Mouse (Mus musculus) embryonic fibroblast, embryonic 13.5 days (primary cell): Measurements from ENCODE around the gene Astn2. TPM values are rescaled to one million over a fixed set of nuclear protein-coding genes. Genes with fewer than 3 reads are reported as not detected.

Source experiments
- H3K27ac ChIP-seq: 2 replicates; pipeline ENCODE4 v1.5.1; 2012; ENCODE audit warnings: low read length, control low read depth, inconsistent platforms; ENCODE audit not compliant: insufficient read depth
- H3K4me1 ChIP-seq: 2 replicates; pipeline ENCODE4 v1.6.1; 2011; ENCODE audit warnings: low read length; ENCODE audit not compliant: control insufficient read depth, insufficient read depth
- H3K4me3 ChIP-seq: 2 replicates; pipeline ENCODE4 v1.5.1; 2011; ENCODE audit warnings: mild to moderate bottlenecking, control low read depth, low read length; ENCODE audit not compliant: insufficient read depth
- CTCF ChIP-seq: IDR thresholded peaks from 2 replicates; pipeline ENCODE4 v1.5.1; 2011; ENCODE audit warnings: mild to moderate bottlenecking, control low read depth, low read length, moderate library complexity, borderline replicate concordance; ENCODE audit not compliant: insufficient read depth
- POLR2A ChIP-seq: IDR thresholded peaks from 2 replicates; pipeline ENCODE4 v1.6.1; 2011; ENCODE audit warnings: low read depth, mild to moderate bottlenecking, control low read depth, low read length, moderate library complexity
- polyA plus RNA-seq: library from polyadenylated mRNA; stranded (reverse); fragments of >200 nt; gene quantifications from 2 replicates; pipeline ENCODE4 v1.2.4, GENCODE M21; 2011; ENCODE audit warnings: low read depth; ENCODE audit not compliant: missing spikeins, insufficient read length

Gene Astn2
- polyA plus RNA-seq, 1 experiment: 4.2 TPM

DNA sequence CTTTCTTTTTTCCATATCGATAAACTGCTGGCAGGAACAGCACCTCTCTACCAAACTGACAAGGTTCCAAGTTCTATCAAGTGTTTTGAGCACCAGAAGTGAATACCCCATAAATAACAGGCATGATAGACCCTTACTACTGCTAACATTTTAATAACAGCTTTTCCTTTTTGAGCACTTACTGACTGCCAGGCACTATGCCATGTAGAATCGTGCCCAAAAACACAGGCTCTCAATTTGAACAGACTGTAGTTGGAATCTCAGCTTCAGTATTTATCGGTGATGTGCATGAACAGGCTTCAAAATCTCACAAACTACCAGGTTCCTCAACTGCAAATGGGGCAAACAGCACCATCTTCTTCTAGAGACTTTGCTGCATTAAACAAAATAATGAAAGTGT is 143.1 kb downstream of the Astn2 start:
- no peak for TF ChIP-seq CTCF
- no peak for TF ChIP-seq POLR2A
- no peak overlapping the region for H3K4me3 ChIP-seq

DNA sequence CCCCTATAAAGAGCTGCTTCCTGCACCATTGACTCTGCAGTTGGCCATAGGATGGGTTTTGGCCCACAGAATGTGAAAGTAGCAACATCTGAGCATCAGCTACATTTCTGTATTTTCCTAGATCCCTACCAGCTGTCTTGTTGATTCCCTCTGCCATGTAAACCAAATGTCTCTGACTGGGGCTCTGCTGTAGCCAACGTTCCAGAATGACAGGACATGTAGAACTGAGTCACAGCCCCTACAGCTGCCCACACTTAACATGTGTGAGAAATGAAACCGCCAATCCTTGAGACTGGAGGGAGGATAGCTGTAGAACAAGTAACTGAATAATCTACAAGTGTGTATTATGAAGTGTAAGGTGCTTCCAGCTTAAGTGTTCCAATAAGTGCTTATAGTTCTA is 145.5 kb downstream of the Astn2 start:
- Histone ChIP-seq H3K27ac (no peak overlapping the region), H3K4me1 (no peaks in the 10 kb centered on the region), H3K4me3 (no peak overlapping the region)
- TF ChIP-seq CTCF: no peak
- TF ChIP-seq POLR2A: no peak

More for the DNA sequence above, 143.1 kb downstream of the Astn2 start:
- Histone ChIP-seq H3K27ac (no peak overlapping the region), H3K4me1 (no peaks in the 10 kb centered on the region)

DNA sequence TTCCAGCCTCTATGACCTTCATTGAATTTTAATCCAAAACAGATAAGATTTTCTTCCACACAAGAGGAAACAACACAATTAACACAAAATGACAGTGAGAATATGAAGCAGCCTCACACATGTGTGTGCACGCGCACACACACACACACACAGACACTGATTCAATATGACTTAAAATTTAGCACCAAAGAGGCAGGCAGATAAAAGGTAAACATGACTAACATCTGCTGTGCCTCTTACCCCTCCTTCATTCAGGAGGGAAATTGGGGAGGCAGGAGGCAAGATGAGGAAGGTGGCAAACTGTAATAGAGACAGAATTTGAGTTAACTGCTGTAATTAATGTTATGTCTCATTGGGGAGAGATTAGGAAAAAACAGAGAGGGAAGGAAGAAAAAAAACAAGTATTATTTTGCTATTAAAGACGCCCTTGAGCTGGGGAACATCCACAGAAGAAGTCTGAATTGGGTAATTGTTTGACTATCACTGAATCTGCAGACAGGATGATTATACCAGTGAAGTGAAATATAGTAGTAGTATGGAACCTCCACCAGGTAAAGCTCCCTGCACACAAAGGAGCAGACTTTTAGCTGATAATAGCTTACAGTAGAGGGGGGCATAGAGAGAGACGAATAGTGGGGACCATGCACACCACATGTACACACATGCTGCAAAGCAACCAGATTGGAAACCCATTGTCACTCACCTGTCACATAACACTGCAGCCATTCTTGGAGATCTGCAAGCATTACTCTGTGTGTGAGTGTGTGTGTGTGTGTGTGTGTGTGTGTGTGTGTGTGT is 149.5 kb downstream of the Astn2 start:
- H3K4me3 ChIP-seq: no peak overlapping the region
- H3K4me1 ChIP-seq: no peaks in the 10 kb centered on the region
- H3K27ac ChIP-seq: no peak overlapping the region
- TF ChIP-seq POLR2A (no peak), CTCF (no peak)

- H3K4me3 ChIP-seq: no peak overlapping the region
Measured at GRCm38 (mm10) chr4:66248521-66248920, 155.9 kb downstream of the Astn2 start.

DNA sequence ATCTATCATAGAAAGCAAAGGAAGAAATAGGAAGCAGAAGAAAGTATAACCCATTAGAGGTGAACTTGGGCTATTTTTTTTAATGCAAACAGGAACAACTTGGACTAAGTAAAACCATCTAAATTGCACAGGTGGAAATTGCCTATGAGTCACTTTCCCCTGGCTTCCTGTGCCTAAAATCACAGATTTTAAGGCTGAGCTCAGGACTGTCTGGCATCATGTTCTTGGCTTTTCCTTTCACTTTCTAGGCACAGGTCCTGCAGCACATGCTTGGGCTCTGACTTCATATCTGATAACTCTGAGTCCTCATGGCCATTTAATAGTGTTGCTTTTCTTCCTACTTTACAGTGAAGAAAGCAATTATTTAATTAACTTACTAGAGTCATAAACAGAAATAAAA is 161.7 kb downstream of the Astn2 start:
- Histone ChIP-seq H3K4me3 (no peak overlapping the region), H3K4me1 (no peaks in the 10 kb centered on the region), H3K27ac (no peak overlapping the region)
- TF ChIP-seq POLR2A (no peak), CTCF (no peak)

More at GRCm38 (mm10) chr4:66248521-66248920, 155.9 kb downstream of the Astn2 start:
- TF ChIP-seq POLR2A: no peak
- TF ChIP-seq CTCF: no peak
- H3K27ac ChIP-seq: no peak overlapping the region
- H3K4me1 ChIP-seq: no peaks in the 10 kb centered on the region

- H3K4me3 ChIP-seq: no peak overlapping the region
- peaks cover 2% of the 10 kb centered on the region; the same call in 1 of the 2 replicates for H3K4me1 ChIP-seq
- H3K27ac ChIP-seq: no peak overlapping the region
- TF ChIP-seq POLR2A (no peak), CTCF (no peak)
Measured at GRCm38 (mm10) chr4:66232799-66233198, 171.6 kb downstream of the Astn2 start.

DNA sequence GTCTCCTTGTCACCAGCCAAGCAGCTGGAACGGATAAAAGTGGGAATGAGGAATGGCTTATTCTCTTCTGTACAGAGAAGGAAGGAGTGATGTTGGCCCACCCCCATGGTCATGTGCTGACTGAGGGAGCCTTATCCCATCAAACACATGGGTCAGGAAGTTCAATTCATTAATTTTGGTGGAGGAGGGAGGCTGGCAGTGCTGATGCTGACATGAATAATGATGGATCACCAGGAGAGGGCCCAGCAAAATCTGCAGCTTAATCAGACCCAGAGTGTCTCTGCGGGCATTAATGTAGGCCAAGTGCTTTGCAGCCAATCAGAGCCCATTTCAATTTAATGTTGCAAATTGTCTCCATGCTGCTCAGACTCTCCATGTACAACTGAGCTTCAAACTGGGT is 172.1 kb downstream of the Astn2 start:
- Histone ChIP-seq H3K27ac (no peak overlapping the region), H3K4me1 (peaks cover 2% of the 10 kb centered on the region; the same call in 1 of the 2 replicates), H3K4me3 (no peak overlapping the region)
- TF ChIP-seq CTCF (no peak), POLR2A (no peak)

GRCm38 (mm10) chr4:66230735-66231134 is 173.7 kb downstream of the Astn2 start:
- TF ChIP-seq POLR2A: no peak
- TF ChIP-seq CTCF: no peak
- no peak overlapping the region for H3K4me3 ChIP-seq
- H3K27ac ChIP-seq: peak overlapping the region; percentile 26; the same call in 1 of the 2 replicates
- H3K4me1 ChIP-seq: peaks cover 2% of the 10 kb centered on the region; the same call in 1 of the 2 replicates

DNA sequence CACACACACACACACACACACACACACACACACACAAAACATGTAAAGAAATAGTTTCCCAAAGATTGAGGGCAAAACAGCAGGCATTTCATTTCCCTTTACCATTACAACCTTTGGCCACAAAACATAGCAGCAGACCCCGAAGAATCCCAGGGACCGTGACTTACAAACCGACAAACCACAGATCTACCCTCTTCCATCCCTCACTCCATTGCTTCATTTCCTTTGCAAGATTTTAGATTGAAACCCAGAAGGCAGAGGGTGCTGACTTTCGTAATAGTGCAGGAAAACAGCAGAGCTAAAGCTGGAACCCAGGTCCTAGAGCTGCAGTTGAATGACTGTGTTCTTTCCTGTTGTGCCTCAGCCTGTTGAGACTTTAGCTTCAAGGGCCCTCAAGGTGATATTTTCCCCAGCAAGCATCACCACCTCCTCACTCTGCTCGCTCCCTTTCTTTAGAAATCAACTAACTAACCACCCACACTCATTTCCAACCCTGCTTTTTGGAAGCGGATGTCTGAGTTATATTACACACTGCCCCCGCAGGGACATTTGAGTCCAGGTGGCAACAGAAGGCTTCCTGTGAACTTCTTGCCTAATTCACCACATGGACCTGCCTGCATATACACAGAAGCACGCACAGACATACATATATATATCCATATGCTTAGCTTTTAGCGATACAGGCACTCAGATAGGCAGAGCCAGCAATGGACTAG is 181.7 kb downstream of the Astn2 start:
- no peak for TF ChIP-seq POLR2A
- TF ChIP-seq CTCF: no peak
- Histone ChIP-seq H3K27ac (no peak overlapping the region), H3K4me3 (no peak overlapping the region), H3K4me1 (no peaks in the 10 kb centered on the region)

- no peak overlapping the region for H3K4me3 ChIP-seq
- no peak for TF ChIP-seq POLR2A
- TF ChIP-seq CTCF: no peak
- no peak overlapping the region for H3K27ac ChIP-seq
- no peaks in the 10 kb centered on the region for H3K4me1 ChIP-seq
Measured at GRCm38 (mm10) chr4:66215170-66215618, 189.2 kb downstream of the Astn2 start.
